Mouse (Mus musculus) MEL (cell line): ENCODE data around the gene Tmem164. TPM values are rescaled to one million over a fixed set of nuclear protein-coding genes. Genes with fewer than 3 reads are reported as not detected.

Experiments
- DNase-seq: peaks from one replicate; pipeline ENCODE4 v3.0.0; 2011; ENCODE audit warnings: low read depth, low spot score
- H3K27ac ChIP-seq: 2 replicates; pipeline ENCODE4 v1.5.1; 2012; ENCODE audit warnings: low read depth, mild to moderate bottlenecking, control low read depth, low read length, moderate library complexity; ENCODE audit not compliant: control insufficient read depth
- H3K27me3 ChIP-seq, 2 experiments: fragments of 150-350 bp in 1 of 2; sonication (generic) in 1 of 2; 2 replicates each; pipeline ENCODE4 v1.6.1; 2012; ENCODE audit warnings: low read length in 2 of 2, mild to moderate bottlenecking in 2 of 2, improper control_type of control experiment in 1 of 2, moderate library complexity in 1 of 2; ENCODE audit not compliant: insufficient read depth in 2 of 2, control insufficient read depth in 1 of 2
- H3K36me3 ChIP-seq, 2 experiments: 2 replicates each; pipeline ENCODE4 v1.6.1; 2012 to 2014; ENCODE audit warnings: low read length in 2 of 2, improper control_type of control experiment in 1 of 2, inconsistent platforms in 1 of 2, mild to moderate bottlenecking in 1 of 2; ENCODE audit not compliant: insufficient read depth in 2 of 2, control insufficient read depth in 1 of 2
- H3K4me1 ChIP-seq, 2 experiments: fragments of 150-350 bp in 1 of 2; sonication (generic) in 1 of 2; 2 replicates each; pipeline ENCODE4 v1.6.1; 2012; ENCODE audit warnings: low read length in 2 of 2, improper control_type of control experiment in 1 of 2, mild to moderate bottlenecking in 1 of 2; ENCODE audit not compliant: insufficient read depth in 2 of 2, control insufficient read depth in 1 of 2
- H3K4me3 ChIP-seq, 2 experiments: fragments of 150-350 bp in 1 of 2; sonication (generic) in 1 of 2; 2 replicates each; pipeline ENCODE4 v1.5.1; 2012; ENCODE audit warnings: low read depth in 2 of 2, low read length in 2 of 2, mild to moderate bottlenecking in 2 of 2, moderate library complexity in 2 of 2, control low read depth in 1 of 2, improper control_type of control experiment in 1 of 2; ENCODE audit not compliant: control insufficient read depth in 1 of 2, insufficient read depth in 1 of 2
- H3K79me2 ChIP-seq: 2 replicates; pipeline ENCODE4 v1.6.1; 2012; ENCODE audit warnings: mild to moderate bottlenecking, low read length, moderate library complexity; ENCODE audit not compliant: control insufficient read depth, poor library complexity, insufficient read depth
- H3K9ac ChIP-seq: 2 replicates; pipeline ENCODE4 v1.6.1; 2012; ENCODE audit warnings: low read depth, mild to moderate bottlenecking, control low read depth, low read length, moderate library complexity; ENCODE audit not compliant: control insufficient read depth, poor library complexity, severe bottlenecking
- H3K9me3 ChIP-seq: fragments of 150-350 bp; sonication (generic); replicated peaks from 2 replicates; pipeline ENCODE4 v1.6.1; 2012; ENCODE audit warnings: mild to moderate bottlenecking, low read length, improper control_type of control experiment, moderate library complexity; ENCODE audit not compliant: insufficient read depth
- CHD2 ChIP-seq: IDR thresholded peaks from 2 replicates; pipeline ENCODE4 v1.6.1; 2011; ENCODE audit warnings: low read length, improper control_type of control experiment
- CTCF ChIP-seq, 3 experiments: IDR thresholded peaks in 2 of 3; conservative IDR thresholded peaks in 1 of 3; 2 replicates each; pipeline ENCODE4 v1.5.1; 2011 to 2012; ENCODE audit warnings: low read length in 3 of 3, low read depth in 2 of 3, mild to moderate bottlenecking in 2 of 3, improper control_type of control experiment in 1 of 3, inconsistent platforms in 1 of 3, mixed read lengths in 1 of 3, moderate library complexity in 1 of 3; ENCODE audit not compliant: control insufficient read depth in 1 of 3, insufficient read depth in 1 of 3, poor library complexity in 1 of 3, severe bottlenecking in 1 of 3
- E2F4 ChIP-seq: IDR thresholded peaks from 2 replicates; pipeline ENCODE4 v1.6.1; 2011; ENCODE audit warnings: low read depth, low read length, improper control_type of control experiment, borderline replicate concordance
- EP300 ChIP-seq, 2 experiments: IDR thresholded peaks; 2 replicates each; pipeline ENCODE4 v1.6.1; 2011; ENCODE audit warnings: improper control_type of control experiment in 2 of 2, low read length in 2 of 2, low read depth in 1 of 2, mild to moderate bottlenecking in 1 of 2
- HCFC1 ChIP-seq: IDR thresholded peaks from 2 replicates; pipeline ENCODE4 v1.6.1; 2012; ENCODE audit warnings: low read depth, mild to moderate bottlenecking, inconsistent platforms, low read length, improper control_type of control experiment, moderate library complexity
- KAT2A ChIP-seq: conservative IDR thresholded peaks from 2 replicates; pipeline ENCODE4 v1.6.1; 2012; ENCODE audit warnings: low read depth, low read length, improper control_type of control experiment, inconsistent platforms
- MAX ChIP-seq: IDR thresholded peaks from 2 replicates; pipeline ENCODE4 v1.6.1; 2011; ENCODE audit warnings: low read length, improper control_type of control experiment
- MEF2A ChIP-seq: IDR thresholded peaks from 2 replicates; pipeline ENCODE4 v1.6.1; 2014; ENCODE audit warnings: low read depth, mild to moderate bottlenecking, inconsistent platforms, low read length, improper control_type of control experiment; ENCODE audit not compliant: poor library complexity, insufficient replicate concordance, severe bottlenecking; ENCODE audit errors: extremely low read depth
- MXI1 ChIP-seq: IDR thresholded peaks from 2 replicates; pipeline ENCODE4 v1.6.1; 2011; ENCODE audit warnings: mild to moderate bottlenecking, low read depth, low read length, improper control_type of control experiment
- POLR2A ChIP-seq, 2 experiments: IDR thresholded peaks; 2 replicates each; pipeline ENCODE4 v1.6.1; 2011 to 2012; ENCODE audit warnings: low read length in 2 of 2, mild to moderate bottlenecking in 2 of 2, control low read depth in 1 of 2, improper control_type of control experiment in 1 of 2, low read depth in 1 of 2, moderate library complexity in 1 of 2; ENCODE audit not compliant: control insufficient read depth in 1 of 2, insufficient read depth in 1 of 2, poor library complexity in 1 of 2
- ZC3H11A ChIP-seq: IDR thresholded peaks from 2 replicates; pipeline ENCODE4 v1.6.1; 2012; ENCODE audit warnings: low read depth, mild to moderate bottlenecking, inconsistent platforms, low read length, improper control_type of control experiment
- ZNF384 ChIP-seq: IDR thresholded peaks from 2 replicates; pipeline ENCODE4 v1.6.1; 2012; ENCODE audit warnings: low read depth, mild to moderate bottlenecking, inconsistent platforms, low read length, improper control_type of control experiment
- polyA plus RNA-seq, 2 experiments: library from polyadenylated mRNA; stranded (reverse) in 1 of 2; unstranded in 1 of 2; fragments of >175 nt in 1 of 2; fragments of >200 nt in 1 of 2; gene quantifications; 2 replicates each; pipeline versions ENCODE4 v1.2.1 to v1.2.4; 2012; ENCODE audit warnings: low replicate concordance in 2 of 2, low read depth in 1 of 2; ENCODE audit not compliant: insufficient read length in 2 of 2, insufficient read depth in 1 of 2, missing spikeins in 1 of 2
- total RNA-seq: library from RNA; depleted of rRNA; stranded (reverse); fragments of 300-350 nt; gene quantifications from 2 replicates; pipeline ENCODE4 v1.2.3, GENCODE M21; 2012

Tmem164 gene
- total and polyA plus RNA-seq, 3 experiments, result 34.3 to 92.4 (median 72.8) TPM

- peak overlapping the region; percentile 89 for H3K9ac ChIP-seq
- peak overlapping the region; percentile 74 for H3K27ac ChIP-seq
Measured at GRCm38 (mm10) chrX:142682176-142682820, 1.1 kb downstream of the Tmem164 start.

GRCm38 (mm10) chrX:142682990-142683389 lies 1.8 kb downstream of the Tmem164 start:
- Histone ChIP-seq H3K4me3 (peak overlapping the region; percentile 86 to 88), H3K27ac (0 out of 2 replicates have a peak overlapping the region, but pooled peaks have one; percentile 2), H3K4me1 (peaks cover 4 to 37% of the 10 kb centered on the region in 2 experiments), H3K79me2 (peaks cover 56% of the 10 kb centered on the region), H3K9ac (peak overlapping the region; percentile 89), H3K36me3 (peaks cover 0 to 50% of the 10 kb centered on the region in 2 experiments; a peak in 3 of 4 replicates), H3K9me3 (no peaks in the 10 kb centered on the region), H3K27me3 (no peaks in the 10 kb centered on the region)
- TF ChIP-seq POLR2A (IDR thresholded peaks at IDR 0.05; ENCODE audit: control insufficient read depth in 1 of 2, insufficient read depth in 1 of 2, low read depth in 1 of 2, low read length in 2 of 2, poor library complexity in 1 of 2) (0 out of 4 replicates have a peak, but pooled peaks of 1 of the 2 experiments have one; percentile 21), KAT2A (no peak)
- DNase-seq, result no peak

More at GRCm38 (mm10) chrX:142682176-142682820, 1.1 kb downstream of the Tmem164 start:
- Histone ChIP-seq H3K9me3 (no peaks in the 10 kb centered on the region), H3K27me3 (no peaks in the 10 kb centered on the region), H3K4me1 (peaks cover 8 to 43% of the 10 kb centered on the region in 2 experiments), H3K4me3 (peak overlapping the region; percentile 86 to 88), H3K79me2 (peaks cover 51% of the 10 kb centered on the region), H3K36me3 (peaks cover 0 to 57% of the 10 kb centered on the region in 2 experiments; a peak in 3 of 4 replicates)
- no peak; the same call in 1 of the 2 replicates for TF ChIP-seq MXI1
- no peak for TF ChIP-seq CHD2
- TF ChIP-seq KAT2A, result no peak
- no peak for TF ChIP-seq ZC3H11A
- 0 out of 2 replicates have a peak, but pooled peaks have one; percentile 4 for TF ChIP-seq MAX
- no peak for TF ChIP-seq HCFC1
- no peak for TF ChIP-seq ZNF384
- no peak for TF ChIP-seq E2F4
- no peak for DNase-seq

GRCm38 (mm10) chrX:142684674-142685073 lies 3.5 kb downstream of the Tmem164 start:
- peak overlapping the region in 1 of 2 experiments; percentile 18; a peak in 1 of 4 replicates for H3K4me3 ChIP-seq
- peak overlapping the region; percentile 35 for H3K9ac ChIP-seq
- no peak for DNase-seq
- TF ChIP-seq EP300 (IDR thresholded peaks at IDR 0.05; ENCODE audit: low read depth in 1 of 2, low read length in 2 of 2), result no peak
- no peak for TF ChIP-seq MEF2A
- no peak for TF ChIP-seq CTCF (IDR thresholded peaks at IDR 0.05 in 2 of 3, conservative IDR thresholded peaks at IDR 0.05 in 1 of 3; ENCODE audit: control insufficient read depth in 1 of 3, insufficient read depth in 1 of 3, low read depth in 2 of 3, low read length in 3 of 3, poor library complexity in 1 of 3, severe bottlenecking in 1 of 3)
- TF ChIP-seq ZNF384, result peak; percentile 89
- H3K4me1 ChIP-seq, result peaks cover 3 to 28% of the 10 kb centered on the region in 2 experiments
- peaks cover 64% of the 10 kb centered on the region for H3K79me2 ChIP-seq
- H3K9me3 ChIP-seq, result no peaks in the 10 kb centered on the region
- peaks cover 2 to 45% of the 10 kb centered on the region in 2 experiments for H3K36me3 ChIP-seq
- H3K27ac ChIP-seq, result no peak overlapping the region
- H3K27me3 ChIP-seq, result no peaks in the 10 kb centered on the region
